Mouse (Mus musculus): ENCODE data around the gene Fkbp10.

The Fkbp10 gene

GRCm38 (mm10) chr11:100472197-100472934, 56.9 kb downstream of the Fkbp10 start, which contains the start of gene Klhl11:
Gene Klhl11 (minus strand): TSS chr11:100472741.
- DNase-seq (ENCODE audit: low spot score): peak; percentile 91

GRCm38 (mm10) chr11:100472935-100473295, 57.4 kb downstream of the Fkbp10 start:
- no peak for DNase-seq (ENCODE audit: low spot score)
